Mouse (Mus musculus): Measurements from ENCODE around the gene Samd1. TPM values are rescaled to one million over a fixed set of nuclear protein-coding genes. Genes with fewer than 3 reads are reported as not detected.
"Not testable (repeated sequence)": the region's sequence is repeated elsewhere in the genome, so short reads cannot be mapped to it uniquely, and the experiment has no call there.

The Samd1 gene
- polyA plus RNA-seq, 1 experiment from 2014 or later, result 4.2 TPM

GRCm38 (mm10) chr8:84003612-84004246 is 6.3 kb downstream of the Samd1 start:
- Histone ChIP-seq H3K4me2 (replicated peaks; ENCODE audit: low read depth) (peak overlapping the region; percentile 77), H3K36me3 (ENCODE audit: control insufficient read depth, insufficient read depth, low read length) (0 out of 2 replicates have a peak, but pooled peaks cover 3% of the 10 kb centered on the region), H3K9me3 (ENCODE audit: control insufficient read depth, low read length) (no peaks in the 10 kb centered on the region), H3K27ac (replicated peaks) (no peak overlapping the region), H3K4me3 (ENCODE audit: low read depth, low read length) (peak overlapping the region; percentile 54; the same call in 1 of the 2 replicates), H3K9ac (ENCODE audit: low read length) (no peak overlapping the region), H3K4me1 (replicated peaks; ENCODE audit: control insufficient read depth, insufficient read depth) (peaks cover 12% of the 10 kb centered on the region), H3K27me3 (ENCODE audit: control insufficient read depth, insufficient read depth, low read length) (no peaks in the 10 kb centered on the region)
- DNase-seq (ENCODE audit: low spot score) (no peak), ATAC-seq (ENCODE audit: low FRiP score, low TSS enrichment) (no peak)
- no peak for TF ChIP-seq CTCF (IDR thresholded peaks at IDR 0.05; ENCODE audit: low read depth)
- no peak for TF ChIP-seq EP300 (optimal IDR thresholded peaks at IDR 0.05)
- WGBS, result 74% methylated on average over 6 of the region's 6 CpGs

- peak; percentile 87 for ATAC-seq (ENCODE audit: low FRiP score, low TSS enrichment)
- no peaks in the 10 kb centered on the region for H3K27me3 ChIP-seq (ENCODE audit: control insufficient read depth, insufficient read depth, low read length)
- under 1% methylated on average over 30 of the region's 30 CpGs for WGBS
These were observed 7.2 kb downstream of the Samd1 start for GRCm38 (mm10) chr8:84004533-84005201.

GRCm38 (mm10) chr8:84005502-84005901 is 8.0 kb downstream of the Samd1 start:
- DNase-seq (ENCODE audit: low spot score); H3K4me1 ChIP-seq (replicated peaks; ENCODE audit: control insufficient read depth, insufficient read depth); H3K27ac ChIP-seq (replicated peaks); H3K27me3 ChIP-seq (ENCODE audit: control insufficient read depth, insufficient read depth, low read length); H3K9me3 ChIP-seq (ENCODE audit: control insufficient read depth, low read length); H3K36me3 ChIP-seq (ENCODE audit: control insufficient read depth, insufficient read depth, low read length); ATAC-seq (ENCODE audit: low FRiP score, low TSS enrichment); H3K4me2 ChIP-seq (replicated peaks; ENCODE audit: low read depth); H3K4me3 ChIP-seq (ENCODE audit: low read depth, low read length); H3K9ac ChIP-seq (ENCODE audit: low read length): not testable (repeated sequence)
- WGBS, result 89% methylated on average over 7 of the region's 7 CpGs

More at GRCm38 (mm10) chr8:84004533-84005201, 7.2 kb downstream of the Samd1 start:
- peaks cover 4% of the 10 kb centered on the region for H3K4me1 ChIP-seq (replicated peaks; ENCODE audit: control insufficient read depth, insufficient read depth)
- peak overlapping the region; percentile 81 for H3K27ac ChIP-seq (replicated peaks)
- peak overlapping the region; percentile 77 for H3K4me2 ChIP-seq (replicated peaks; ENCODE audit: low read depth)
- H3K9ac ChIP-seq (ENCODE audit: low read length), result peak overlapping the region; percentile 73
- DNase-seq (ENCODE audit: low spot score), result peak; percentile 90
- peak overlapping the region; percentile 54 for H3K4me3 ChIP-seq (ENCODE audit: low read depth, low read length)
- TF ChIP-seq CTCF (IDR thresholded peaks at IDR 0.05; ENCODE audit: low read depth) (no peak; the same call in 1 of the 2 replicates), EP300 (optimal IDR thresholded peaks at IDR 0.05) (peak; percentile 34)
- 0 out of 2 replicates have a peak, but pooled peaks cover 3% of the 10 kb centered on the region for H3K36me3 ChIP-seq (ENCODE audit: control insufficient read depth, insufficient read depth, low read length)
- H3K9me3 ChIP-seq (ENCODE audit: control insufficient read depth, low read length), result no peaks in the 10 kb centered on the region

- no peak overlapping the region for H3K27ac ChIP-seq (replicated peaks)
- no peaks in the 10 kb centered on the region for H3K36me3 ChIP-seq (ENCODE audit: control insufficient read depth, insufficient read depth, low read length)
- no peak overlapping the region for H3K9ac ChIP-seq (ENCODE audit: low read length)
- ATAC-seq (ENCODE audit: low FRiP score, low TSS enrichment) (no peak), DNase-seq (ENCODE audit: low spot score) (peak; percentile 34)
- 40% methylated on average over 7 of the region's 7 CpGs for WGBS
- H3K4me3 ChIP-seq (ENCODE audit: low read depth, low read length), result no peak overlapping the region
- H3K9me3 ChIP-seq (ENCODE audit: control insufficient read depth, low read length), result no peaks in the 10 kb centered on the region
- H3K4me1 ChIP-seq (replicated peaks; ENCODE audit: control insufficient read depth, insufficient read depth), result peaks cover 16% of the 10 kb centered on the region
- no peak overlapping the region for H3K4me2 ChIP-seq (replicated peaks; ENCODE audit: low read depth)
- peaks cover 15% of the 10 kb centered on the region; the same call in 1 of the 2 replicates for H3K27me3 ChIP-seq (ENCODE audit: control insufficient read depth, insufficient read depth, low read length)
- TF ChIP-seq EP300 (optimal IDR thresholded peaks at IDR 0.05), result no peak
- TF ChIP-seq CTCF (IDR thresholded peaks at IDR 0.05; ENCODE audit: low read depth), result peak; percentile 61
These were observed 10.9 kb downstream of the Samd1 start for GRCm38 (mm10) chr8:84008362-84008761.

- Histone ChIP-seq H3K36me3 (ENCODE audit: control insufficient read depth, insufficient read depth, low read length) (no peaks in the 10 kb centered on the region), H3K4me1 (replicated peaks; ENCODE audit: control insufficient read depth, insufficient read depth) (peaks cover 12% of the 10 kb centered on the region), H3K4me3 (ENCODE audit: low read depth, low read length) (0 out of 2 replicates have a peak overlapping the region, but pooled peaks have one; percentile 3), H3K9ac (ENCODE audit: low read length) (no peak overlapping the region), H3K9me3 (ENCODE audit: control insufficient read depth, low read length) (no peaks in the 10 kb centered on the region), H3K4me2 (replicated peaks; ENCODE audit: low read depth) (no peak overlapping the region), H3K27me3 (ENCODE audit: control insufficient read depth, insufficient read depth, low read length) (peaks cover 15% of the 10 kb centered on the region; the same call in 1 of the 2 replicates), H3K27ac (replicated peaks) (no peak overlapping the region)
- TF ChIP-seq CTCF (IDR thresholded peaks at IDR 0.05; ENCODE audit: low read depth) (peak; percentile 97), EP300 (optimal IDR thresholded peaks at IDR 0.05) (no peak)
- WGBS, result 1% methylated on average over 11 of the region's 11 CpGs
- peak; percentile 57; the same call in 1 of the 2 replicates for ATAC-seq (ENCODE audit: low FRiP score, low TSS enrichment)
- peak; percentile 86 for DNase-seq (ENCODE audit: low spot score)
These were observed 12.4 kb downstream of the Samd1 start for GRCm38 (mm10) chr8:84009876-84010275.

Data from stomach, postnatal 0 days (tissue).